Mouse (Mus musculus) CH12.LX (cell line): ENCODE data around the gene Kitl. TPM values are rescaled to one million over a fixed set of nuclear protein-coding genes. Genes with fewer than 3 reads are reported as not detected.

ENCODE experiments used
- DNase-seq: peaks from one replicate; pipeline ENCODE4 v3.0.0-alpha.2; 2013; ENCODE audit errors: extremely low read depth
- H3K27ac ChIP-seq: 2 replicates; pipeline ENCODE4 v1.5.1; 2012; ENCODE audit warnings: low read depth, mild to moderate bottlenecking, control low read depth, moderate library complexity; ENCODE audit not compliant: insufficient read depth
- H3K27me3 ChIP-seq: replicated peaks from 2 replicates; pipeline ENCODE3; 2012; ENCODE audit warnings: inconsistent platforms
- H3K36me3 ChIP-seq, 2 experiments: replicated peaks in 1 of 2; 2 replicates each; pipeline versions ENCODE3 to v1.6.1; 2012; ENCODE audit warnings: inconsistent platforms in 1 of 2, low read length in 1 of 2, mild to moderate bottlenecking in 1 of 2, mixed read lengths in 1 of 2, moderate library complexity in 1 of 2; ENCODE audit not compliant: control insufficient read depth in 1 of 2, insufficient read depth in 1 of 2
- H3K4me1 ChIP-seq, 2 experiments: 2 replicates each; pipeline ENCODE4 v1.6.1; 2012; ENCODE audit warnings: inconsistent platforms in 1 of 2, moderate library complexity in 1 of 2; ENCODE audit not compliant: insufficient read depth in 2 of 2, control insufficient read depth in 1 of 2
- H3K4me2 ChIP-seq: 2 replicates; pipeline ENCODE4 v1.6.1; 2012; ENCODE audit warnings: low read depth, mild to moderate bottlenecking, control low read depth; ENCODE audit not compliant: poor library complexity, insufficient read depth, severe bottlenecking
- H3K4me3 ChIP-seq, 3 experiments: fragments of 150-350 bp in 1 of 3; sonication (generic) in 1 of 3; replicated peaks in 1 of 3; 2 replicates each; pipeline versions ENCODE3 to v1.5.1; 2011 to 2012; ENCODE audit warnings: low read depth in 2 of 3, low read length in 2 of 3, mild to moderate bottlenecking in 2 of 3, moderate library complexity in 2 of 3, control low read depth in 1 of 3, improper control_type of control experiment in 1 of 3, inconsistent platforms in 1 of 3, mixed read lengths in 1 of 3; ENCODE audit not compliant: poor library complexity in 1 of 3
- H3K79me2 ChIP-seq: replicated peaks from 2 replicates; pipeline ENCODE4 v1.6.1; 2012; ENCODE audit warnings: mild to moderate bottlenecking, moderate library complexity; ENCODE audit not compliant: control insufficient read depth, poor library complexity, insufficient read depth, severe bottlenecking; ENCODE audit errors: extremely low read depth
- H3K9ac ChIP-seq: 2 replicates; pipeline ENCODE4 v1.6.1; 2012; ENCODE audit warnings: low read depth, mild to moderate bottlenecking, control low read depth, moderate library complexity; ENCODE audit not compliant: insufficient read depth
- H3K9me3 ChIP-seq: replicated peaks from 2 replicates; pipeline ENCODE3; 2012; ENCODE audit warnings: low read length, inconsistent platforms, mixed read lengths
- CHD1 ChIP-seq: IDR thresholded peaks from 2 replicates; pipeline ENCODE4 v1.6.1; 2012; ENCODE audit warnings: low read depth, low read length, improper control_type of control experiment, inconsistent platforms
- CHD2 ChIP-seq: IDR thresholded peaks from 2 replicates; pipeline ENCODE4 v1.6.1; 2011; ENCODE audit warnings: low read length, improper control_type of control experiment
- CTCF ChIP-seq, 2 experiments: IDR thresholded peaks in 1 of 2; conservative IDR thresholded peaks in 1 of 2; 2 replicates each; pipeline ENCODE4 v1.5.1; 2011 to 2012; ENCODE audit warnings: low read depth in 2 of 2, low read length in 2 of 2, improper control_type of control experiment in 1 of 2, inconsistent platforms in 1 of 2, mild to moderate bottlenecking in 1 of 2, moderate library complexity in 1 of 2
- E2F4 ChIP-seq: IDR thresholded peaks from 2 replicates; pipeline ENCODE4 v1.6.1; 2011; ENCODE audit warnings: low read depth, low read length, improper control_type of control experiment; ENCODE audit not compliant: insufficient replicate concordance
- ELF1 ChIP-seq: IDR thresholded peaks from 2 replicates; pipeline ENCODE4 v1.6.1; 2014; ENCODE audit warnings: low read depth, mild to moderate bottlenecking, inconsistent platforms, low read length, improper control_type of control experiment
- GABPA ChIP-seq: IDR thresholded peaks from 2 replicates; pipeline ENCODE4 v1.6.1; 2012; ENCODE audit warnings: low read depth, low read length, improper control_type of control experiment, inconsistent platforms; ENCODE audit not compliant: insufficient replicate concordance
- JUND ChIP-seq: conservative IDR thresholded peaks from 2 replicates; pipeline ENCODE4 v1.6.1; 2011; ENCODE audit warnings: low read depth, low read length, improper control_type of control experiment
- KAT2A ChIP-seq: IDR thresholded peaks from 2 replicates; pipeline ENCODE4 v1.6.1; 2012; ENCODE audit warnings: low read length, improper control_type of control experiment, inconsistent platforms; ENCODE audit not compliant: insufficient replicate concordance
- MAX ChIP-seq: IDR thresholded peaks from 2 replicates; pipeline ENCODE4 v1.6.1; 2011; ENCODE audit warnings: low read length, improper control_type of control experiment
- NELFE ChIP-seq: IDR thresholded peaks from 2 replicates; pipeline ENCODE4 v1.6.1; 2011; ENCODE audit warnings: low read depth, low read length, improper control_type of control experiment
- NRF1 ChIP-seq: IDR thresholded peaks from 2 replicates; pipeline ENCODE4 v1.6.1; 2014; ENCODE audit warnings: low read depth, mild to moderate bottlenecking, inconsistent platforms, low read length, improper control_type of control experiment, moderate library complexity
- POLR2A ChIP-seq: IDR thresholded peaks from 2 replicates; pipeline ENCODE4 v1.6.1; 2011; ENCODE audit warnings: low read depth, mild to moderate bottlenecking, improper control_type of control experiment, low read length
- POLR2AphosphoS2 ChIP-seq: IDR thresholded peaks from 2 replicates; pipeline ENCODE4 v1.6.1; 2011; ENCODE audit warnings: low read depth, low read length, improper control_type of control experiment
- TCF12 ChIP-seq: IDR thresholded peaks from 2 replicates; pipeline ENCODE4 v1.6.1; 2014; ENCODE audit warnings: low read depth, mild to moderate bottlenecking, inconsistent platforms, low read length, improper control_type of control experiment
- UBTF ChIP-seq: IDR thresholded peaks from 2 replicates; pipeline ENCODE4 v1.6.1; 2012; ENCODE audit warnings: low read depth, mild to moderate bottlenecking, inconsistent platforms, low read length, improper control_type of control experiment, moderate library complexity
- USF2 ChIP-seq: conservative IDR thresholded peaks from 2 replicates; pipeline ENCODE4 v1.6.1; 2011; ENCODE audit warnings: low read depth, low read length, improper control_type of control experiment
- ZC3H11A ChIP-seq: IDR thresholded peaks from 2 replicates; pipeline ENCODE4 v1.6.1; 2012; ENCODE audit warnings: low read depth, mild to moderate bottlenecking, inconsistent platforms, low read length, improper control_type of control experiment
- dilution Hi-C: fragments of 300-500 bp; cut with MboI; formaldehyde crosslinking; loops from 2 replicates; pipeline ENCODE4 v1.14.3; 2020; ENCODE audit warnings: low sequenced_read_pairs; ENCODE audit not compliant: extremely low pct_unique_long_range_greater_than_20kb, extremely low pct_ligation_motif_present
- in situ Hi-C: fragments of 300-500 bp; cut with MboI; formaldehyde crosslinking; loops from 3 replicates; pipeline ENCODE4 v1.14.3; 2019; ENCODE audit warnings: low sequenced_read_pairs, low pct_ligation_motif_present, low pct_unique_long_range_greater_than_20kb, mixed read lengths
- polyA plus RNA-seq: library from polyadenylated mRNA; unstranded; fragments of >175 nt; gene quantifications from 2 replicates; pipeline ENCODE4 v1.2.1, GENCODE M21; 2012; ENCODE audit warnings: low read depth; ENCODE audit not compliant: insufficient read length
- total RNA-seq, 2 experiments: library from RNA; depleted of rRNA; stranded (reverse); fragments of 300-350 nt in 1 of 2; fragments of >200 nt in 1 of 2; gene quantifications; 2 replicates each; pipeline ENCODE4 v1.2.3; 2012 to 2014

Kitl gene
- total and polyA plus RNA-seq, 3 experiments: not detected

GRCm38 (mm10) chr10:100030385-100030784, 15.0 kb downstream of the Kitl start:
- Histone ChIP-seq H3K4me1 (no peaks in the 10 kb centered on the region), H3K9me3 (peaks cover 67% of the 10 kb centered on the region), H3K79me2 (no peaks in the 10 kb centered on the region), H3K36me3 (no peaks in the 10 kb centered on the region), H3K27ac (no peak overlapping the region), H3K4me3 (no peak overlapping the region), H3K27me3 (no peaks in the 10 kb centered on the region), H3K9ac (no peak overlapping the region), H3K4me2 (no peak overlapping the region)
- in situ Hi-C loops: no loop called here
- TF ChIP-seq MAX (no peak), CHD1 (no peak), POLR2A (no peak), JUND (no peak), CHD2 (no peak), NELFE (no peak), GABPA (no peak), USF2 (no peak), POLR2AphosphoS2 (no peak), CTCF (conservative IDR thresholded peaks at IDR 0.05 in 1 of 2, IDR thresholded peaks at IDR 0.05 in 1 of 2; ENCODE audit: low read depth in 2 of 2, low read length in 2 of 2) (no peak), KAT2A (no peak), UBTF (no peak), ZC3H11A (no peak)
- dilution Hi-C loops: no loop called here
- no peak for DNase-seq

GRCm38 (mm10) chr10:100030980-100031516, 15.6 kb downstream of the Kitl start:
- no peak for DNase-seq
- H3K9me3 ChIP-seq: peaks cover 68% of the 10 kb centered on the region
- H3K79me2 ChIP-seq: no peaks in the 10 kb centered on the region
- dilution Hi-C loops (no loop called here), in situ Hi-C loops (no loop called here)
- H3K9ac ChIP-seq: no peak overlapping the region
- no peaks in the 10 kb centered on the region for H3K36me3 ChIP-seq
- no peak overlapping the region for H3K4me2 ChIP-seq
- TF ChIP-seq NELFE: no peak
- no peak for TF ChIP-seq NRF1
- no peak for TF ChIP-seq ELF1
- no peak for TF ChIP-seq USF2
- no peak for TF ChIP-seq E2F4
- no peak for TF ChIP-seq TCF12
- TF ChIP-seq CHD1: no peak
- no peaks in the 10 kb centered on the region for H3K27me3 ChIP-seq
- H3K4me3 ChIP-seq: no peak overlapping the region
- H3K4me1 ChIP-seq: no peaks in the 10 kb centered on the region
- no peak overlapping the region for H3K27ac ChIP-seq
